Mouse (Mus musculus) G1E (cell line): ENCODE measurements around the gene Trim8.

Experiments
- CTCF ChIP-seq: IDR thresholded peaks from 2 replicates; pipeline ENCODE4 v1.5.1; 2012; ENCODE audit warnings: low read depth, low read length, inconsistent platforms, mixed read lengths
- GATA1 ChIP-seq: IDR thresholded peaks from 2 replicates; pipeline ENCODE4 v1.6.1; 2012; ENCODE audit warnings: borderline replicate concordance, low read length, inconsistent platforms, mixed read lengths
- GATA2 ChIP-seq: IDR thresholded peaks from 2 replicates; pipeline ENCODE4 v1.6.1; 2012; ENCODE audit warnings: low read depth, low read length, inconsistent platforms, borderline replicate concordance
- POLR2AphosphoS5 ChIP-seq: IDR thresholded peaks from 2 replicates; pipeline ENCODE4 v1.6.1; 2012; ENCODE audit warnings: low read depth, low read length, inconsistent platforms; ENCODE audit not compliant: insufficient replicate concordance
- TAL1 ChIP-seq: conservative IDR thresholded peaks from 2 replicates; pipeline ENCODE4 v1.6.1; 2012; ENCODE audit warnings: low read depth, low read length, inconsistent platforms, mixed read lengths

DNA sequence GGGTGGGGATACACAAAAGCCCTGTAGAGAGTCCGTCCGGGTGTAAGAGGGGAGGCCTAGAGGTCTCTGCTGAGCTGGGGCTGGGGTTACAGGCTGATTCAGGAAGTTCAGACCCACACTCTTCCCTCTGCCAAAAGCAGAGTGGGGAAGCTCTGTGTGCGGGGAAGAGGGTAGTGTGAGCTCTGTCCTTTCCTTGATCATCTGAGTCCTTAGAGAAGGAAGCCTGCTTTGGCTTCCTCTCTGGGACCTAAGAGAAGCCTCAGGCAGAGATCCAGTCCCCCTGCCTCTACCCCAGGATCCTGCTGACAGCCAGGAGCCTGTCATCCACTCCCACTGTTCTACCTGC, 4.8 kb downstream of the Trim8 start:
- TF ChIP-seq CTCF = no peak
- no peak for TF ChIP-seq GATA1
- no peak for TF ChIP-seq GATA2
- TF ChIP-seq POLR2AphosphoS5 = no peak
- no peak for TF ChIP-seq TAL1
